Mouse (Mus musculus): ENCODE measurements at regions not wholly inside any gene's neighbourhood (a gene's known extent, or its start where the extent isn't known, plus 50 kb on each side); places are given as distances from the start of the nearest gene placed in this dataset.

GRCm38 (mm10) chr8:35224053-35224924 lies 541.3 kb upstream of the Gm19410 start:
- no peak overlapping the region for H3K4me2 ChIP-seq

GRCm38 (mm10) chr8:35224925-35225244 lies 540.7 kb upstream of the Gm19410 start:
- H3K36me3 ChIP-seq, result no peaks in the 10 kb centered on the region
- peaks cover 5% of the 10 kb centered on the region; the same call in 1 of the 2 replicates for H3K4me1 ChIP-seq
- H3K9me3 ChIP-seq (replicated peaks), result no peaks in the 10 kb centered on the region
- WGBS, result 51% methylated on average over 7 of the region's 7 CpGs
- no peak overlapping the region for H3K27ac ChIP-seq (replicated peaks)
- H3K4me3 ChIP-seq (replicated peaks), result no peak overlapping the region
- no peak for ATAC-seq (ENCODE audit: low FRiP score)
- H3K9ac ChIP-seq (replicated peaks), result no peak overlapping the region
- H3K4me2 ChIP-seq, result no peak overlapping the region
- no peaks in the 10 kb centered on the region for H3K27me3 ChIP-seq (replicated peaks)

More at GRCm38 (mm10) chr8:35224053-35224924, 541.3 kb upstream of the Gm19410 start:
- no peak overlapping the region for H3K27ac ChIP-seq (replicated peaks)
- 63% methylated on average over 18 of the region's 18 CpGs for WGBS
- no peak overlapping the region for H3K9ac ChIP-seq (replicated peaks)
- ATAC-seq (ENCODE audit: low FRiP score), result no peak
- no peak overlapping the region for H3K4me3 ChIP-seq (replicated peaks)
- no peaks in the 10 kb centered on the region for H3K9me3 ChIP-seq (replicated peaks)
- H3K36me3 ChIP-seq, result no peaks in the 10 kb centered on the region
- no peaks in the 10 kb centered on the region for H3K27me3 ChIP-seq (replicated peaks)
- peaks cover 5% of the 10 kb centered on the region; the same call in 1 of the 2 replicates for H3K4me1 ChIP-seq

GRCm38 (mm10) chr8:35227079-35227478 lies 538.5 kb upstream of the Gm19410 start:
- ATAC-seq (ENCODE audit: low FRiP score), result no peak
- H3K27ac ChIP-seq (replicated peaks), result no peak overlapping the region
- WGBS, result 76% methylated on average over 7 of the region's 7 CpGs
- no peaks in the 10 kb centered on the region for H3K9me3 ChIP-seq (replicated peaks)
- peaks cover 5% of the 10 kb centered on the region; the same call in 1 of the 2 replicates for H3K4me1 ChIP-seq
- no peaks in the 10 kb centered on the region for H3K36me3 ChIP-seq
- H3K27me3 ChIP-seq (replicated peaks), result no peaks in the 10 kb centered on the region
- H3K4me3 ChIP-seq (replicated peaks), result no peak overlapping the region
- H3K9ac ChIP-seq (replicated peaks), result no peak overlapping the region
- H3K4me2 ChIP-seq, result no peak overlapping the region

GRCm38 (mm10) chr8:35228449-35228848 lies 537.1 kb upstream of the Gm19410 start:
- Histone ChIP-seq H3K9ac (replicated peaks) (no peak overlapping the region), H3K4me1 (peaks cover 5% of the 10 kb centered on the region; the same call in 1 of the 2 replicates), H3K4me2 (no peak overlapping the region), H3K9me3 (replicated peaks) (no peaks in the 10 kb centered on the region), H3K27ac (replicated peaks) (no peak overlapping the region), H3K27me3 (replicated peaks) (no peaks in the 10 kb centered on the region), H3K4me3 (replicated peaks) (no peak overlapping the region), H3K36me3 (no peaks in the 10 kb centered on the region)
- WGBS, result 73% methylated on average over 7 of the region's 7 CpGs
- no peak for ATAC-seq (ENCODE audit: low FRiP score)

GRCm38 (mm10) chr8:35233520-35234186 lies 531.9 kb upstream of the Gm19410 start:
- H3K9ac ChIP-seq (replicated peaks), result no peak overlapping the region
- H3K36me3 ChIP-seq, result no peaks in the 10 kb centered on the region
- H3K4me3 ChIP-seq (replicated peaks), result no peak overlapping the region
- no peak for ATAC-seq (ENCODE audit: low FRiP score)
- WGBS, result 59% methylated on average over 5 of the region's 5 CpGs
- H3K4me1 ChIP-seq, result peaks cover 21% of the 10 kb centered on the region
- no peak overlapping the region for H3K4me2 ChIP-seq
- no peaks in the 10 kb centered on the region for H3K9me3 ChIP-seq (replicated peaks)
- H3K27ac ChIP-seq (replicated peaks), result peak overlapping the region; percentile 56; the same call in 1 of the 2 replicates
- no peaks in the 10 kb centered on the region for H3K27me3 ChIP-seq (replicated peaks)

GRCm38 (mm10) chr8:35234436-35234835 lies 531.2 kb upstream of the Gm19410 start:
- Histone ChIP-seq H3K4me1 (peaks cover 21% of the 10 kb centered on the region), H3K27me3 (replicated peaks) (no peaks in the 10 kb centered on the region), H3K4me2 (no peak overlapping the region), H3K9me3 (replicated peaks) (no peaks in the 10 kb centered on the region), H3K27ac (replicated peaks) (peak overlapping the region; percentile 56; the same call in 1 of the 2 replicates), H3K36me3 (no peaks in the 10 kb centered on the region), H3K9ac (replicated peaks) (no peak overlapping the region), H3K4me3 (replicated peaks) (no peak overlapping the region)
- 49% methylated on average over 5 of the region's 5 CpGs for WGBS
- ATAC-seq (ENCODE audit: low FRiP score), result no peak

- H3K4me2 ChIP-seq, result no peak overlapping the region
- no peak overlapping the region for H3K9ac ChIP-seq (replicated peaks)
- H3K4me1 ChIP-seq, result peaks cover 21% of the 10 kb centered on the region
- no peaks in the 10 kb centered on the region for H3K36me3 ChIP-seq
- H3K27me3 ChIP-seq (replicated peaks), result no peaks in the 10 kb centered on the region
- peak; percentile 65; the same call in 1 of the 2 replicates for ATAC-seq (ENCODE audit: low FRiP score)
- H3K27ac ChIP-seq (replicated peaks), result peak overlapping the region; percentile 41; the same call in 1 of the 2 replicates
- no peaks in the 10 kb centered on the region for H3K9me3 ChIP-seq (replicated peaks)
- 52% methylated on average over 8 of the region's 8 CpGs for WGBS
- no peak overlapping the region for H3K4me3 ChIP-seq (replicated peaks)
Observed at GRCm38 (mm10) chr8:35235815-35236509, 529.6 kb upstream of the Gm19410 start.

GRCm38 (mm10) chr8:35237279-35237678 lies 528.3 kb upstream of the Gm19410 start:
- Histone ChIP-seq H3K4me3 (replicated peaks) (no peak overlapping the region), H3K4me1 (peaks cover 21% of the 10 kb centered on the region), H3K4me2 (no peak overlapping the region), H3K9ac (replicated peaks) (no peak overlapping the region), H3K36me3 (no peaks in the 10 kb centered on the region), H3K27me3 (replicated peaks) (no peaks in the 10 kb centered on the region), H3K27ac (replicated peaks) (no peak overlapping the region), H3K9me3 (replicated peaks) (no peaks in the 10 kb centered on the region)
- no peak for ATAC-seq (ENCODE audit: low FRiP score)
- WGBS, result 77% methylated on average over 6 of the region's 6 CpGs

GRCm38 (mm10) chr8:35240884-35241283 lies 524.7 kb upstream of the Gm19410 start:
- Histone ChIP-seq H3K9me3 (replicated peaks) (no peaks in the 10 kb centered on the region), H3K9ac (replicated peaks) (no peak overlapping the region), H3K27me3 (replicated peaks) (no peaks in the 10 kb centered on the region), H3K4me3 (replicated peaks) (no peak overlapping the region), H3K36me3 (no peaks in the 10 kb centered on the region), H3K27ac (replicated peaks) (no peak overlapping the region), H3K4me1 (peaks cover 18% of the 10 kb centered on the region), H3K4me2 (no peak overlapping the region)
- ATAC-seq (ENCODE audit: low FRiP score), result no peak
- WGBS, result 90% methylated on average over 6 of the region's 6 CpGs

- Histone ChIP-seq H3K4me1 (peaks cover 11% of the 10 kb centered on the region), H3K4me3 (replicated peaks) (no peak overlapping the region), H3K27me3 (replicated peaks) (no peaks in the 10 kb centered on the region), H3K9ac (replicated peaks) (no peak overlapping the region), H3K36me3 (no peaks in the 10 kb centered on the region), H3K9me3 (replicated peaks) (no peaks in the 10 kb centered on the region), H3K4me2 (no peak overlapping the region), H3K27ac (replicated peaks) (peak overlapping the region; percentile 58; the same call in 1 of the 2 replicates)
- peak; percentile 41 for ATAC-seq (ENCODE audit: low FRiP score)
- WGBS, result 23% methylated on average over 11 of the region's 11 CpGs
Observed at GRCm38 (mm10) chr8:35243555-35243954, 522.0 kb upstream of the Gm19410 start.

- Histone ChIP-seq H3K27ac (replicated peaks) (no peak overlapping the region), H3K4me3 (replicated peaks) (no peak overlapping the region), H3K9me3 (replicated peaks) (no peaks in the 10 kb centered on the region), H3K4me2 (no peak overlapping the region), H3K9ac (replicated peaks) (no peak overlapping the region), H3K36me3 (no peaks in the 10 kb centered on the region), H3K27me3 (replicated peaks) (no peaks in the 10 kb centered on the region), H3K4me1 (no peaks in the 10 kb centered on the region)
- no peak for ATAC-seq (ENCODE audit: low FRiP score)
- 85% methylated on average over 7 of the region's 7 CpGs for WGBS
Observed at GRCm38 (mm10) chr8:35249747-35250375, 515.7 kb upstream of the Gm19410 start.

Measured in neural tube, embryonic 15.5 days (tissue).